Mouse (Mus musculus): ENCODE results near the gene Prim2. TPM values are rescaled to one million over a fixed set of nuclear protein-coding genes. Genes with fewer than 3 reads are reported as not detected.

Gene Prim2
- polyA plus RNA-seq, 1 experiment from 2014 or later: 57.6 TPM

Other genes with a start within 250 kb of the Prim2 start
- gene Rab23, start 50.1 kb upstream of the Prim2 start, polyA plus RNA-seq (2016; fragmentation: Nextera tagmentation; extraction: Ambion mirVana): 30.9 and 33.2 TPM in 2 replicates
- gene Bag2, start 88.0 kb upstream of the Prim2 start, polyA plus RNA-seq (2016; fragmentation: Nextera tagmentation; extraction: Ambion mirVana): 39.0 and 52.2 TPM in 2 replicates
- 29.6 and 38.1 TPM in 2 replicates for gene Zfp451, start 144.8 kb upstream of the Prim2 start, polyA plus RNA-seq (2016; fragmentation: Nextera tagmentation; extraction: Ambion mirVana)
- gene Bend6, start 238.0 kb upstream of the Prim2 start, polyA plus RNA-seq (2016; fragmentation: Nextera tagmentation; extraction: Ambion mirVana): 1.5 and 1.7 TPM in 2 replicates
- 18.8 and 25.8 TPM in 2 replicates for gene Dst, start 238.4 kb upstream of the Prim2 start, polyA plus RNA-seq (2016; fragmentation: Nextera tagmentation; extraction: Ambion mirVana)